Mouse (Mus musculus): ENCODE measurements around the gene Tbc1d25. TPM values are rescaled to one million over a fixed set of nuclear protein-coding genes. Genes with fewer than 3 reads are reported as not detected.

Tbc1d25 gene
- polyA plus RNA-seq, 1 experiment from 2014 or later = 15.0 TPM

DNA sequence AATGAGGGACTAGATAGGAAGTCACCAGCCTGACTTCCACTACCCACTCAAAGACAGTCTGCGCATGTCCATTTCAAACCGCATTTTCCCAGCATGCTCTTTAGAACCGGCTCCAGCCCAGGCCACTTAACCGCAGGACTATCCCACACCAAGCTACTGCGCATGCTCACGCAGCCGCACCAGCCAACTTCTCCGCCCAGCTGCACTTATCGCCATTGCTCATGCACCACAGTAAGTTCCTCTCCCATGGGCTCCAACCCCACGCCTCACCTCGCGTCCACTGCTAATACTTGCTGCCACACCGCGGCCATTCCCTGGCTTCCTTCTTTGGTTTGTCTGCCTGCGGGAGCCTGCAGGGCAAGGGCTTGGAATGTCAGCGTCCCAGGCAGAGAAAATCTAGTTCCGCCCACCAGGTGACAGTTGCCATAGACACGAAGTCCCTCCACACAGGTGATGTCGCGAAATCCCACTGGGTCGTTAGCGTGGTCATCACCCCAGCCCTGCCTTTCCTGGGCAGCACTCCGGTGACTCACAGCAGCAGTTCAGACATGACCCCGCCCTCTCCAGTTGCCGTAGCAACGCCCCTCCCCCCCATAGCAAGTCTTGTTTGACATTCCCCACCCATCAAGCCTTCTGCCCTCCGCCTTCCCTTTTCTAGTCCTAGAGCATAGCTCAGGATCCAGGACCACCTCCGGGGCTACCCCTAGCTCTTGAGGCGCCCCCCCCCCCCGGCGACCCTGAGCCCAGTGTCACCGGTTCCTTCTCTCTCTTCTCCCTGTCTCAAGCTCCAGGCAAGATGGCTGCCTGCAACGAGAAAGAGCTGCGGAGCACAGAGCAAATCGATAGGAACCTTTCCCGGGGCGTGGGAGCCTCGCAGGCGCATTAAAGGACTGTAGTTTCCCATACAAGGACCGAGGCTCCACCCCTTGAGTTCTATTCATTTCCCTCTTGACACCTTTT is 43.7 kb downstream of the Tbc1d25 start, which contains the start of gene Wdr13:
Wdr13 (minus strand) TSS at position 876 of the 960 bp plus-strand sequence.
- H3K4me3 ChIP-seq = peak within 1 kb of the TSS; percentile 56
- peak; percentile 90 for ATAC-seq (ENCODE audit: low FRiP score, low read depth)
- H3K4me2 ChIP-seq (replicated peaks) = peak within 1 kb of the TSS; percentile 60
- H3K36me3 ChIP-seq = peaks cover 16% of the 10 kb centered on the region
- H3K9me3 ChIP-seq = no peaks in the 10 kb centered on the region; the same call in 1 of the 2 replicates
- no peaks in the 10 kb centered on the region for H3K27me3 ChIP-seq
- peak within 1 kb of the TSS; percentile 88 for H3K27ac ChIP-seq
- H3K4me1 ChIP-seq = no peaks in the 10 kb centered on the region
- 17% methylated on average over 35 of the region's 40 CpGs for WGBS
- H3K9ac ChIP-seq = peak within 1 kb of the TSS; percentile 53; the same call in 1 of the 2 replicates

DNA sequence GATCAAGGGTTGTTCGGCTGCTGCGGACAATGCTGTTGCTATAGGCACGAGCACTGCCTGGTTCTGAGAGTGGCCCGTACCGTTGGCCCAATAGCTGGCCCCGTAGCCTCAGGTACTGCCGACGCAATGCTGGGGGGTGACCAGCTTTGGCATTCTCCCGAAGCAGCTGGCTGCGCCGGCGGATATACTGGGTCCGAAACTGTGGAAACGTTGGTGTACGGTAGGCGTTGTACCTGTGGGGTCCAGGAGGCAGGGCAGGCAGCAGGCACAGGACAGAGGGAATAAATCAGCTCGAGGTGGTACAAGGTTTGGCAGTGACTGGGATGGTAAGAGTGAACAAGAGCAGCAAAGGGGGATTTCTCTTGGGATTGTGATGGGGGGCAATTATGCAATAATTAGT is 44.6 kb downstream of the Tbc1d25 start:
- no peaks in the 10 kb centered on the region for H3K4me1 ChIP-seq
- H3K27ac ChIP-seq = no peak overlapping the region
- H3K4me2 ChIP-seq (replicated peaks) = peak overlapping the region; percentile 60
- H3K9me3 ChIP-seq = no peaks in the 10 kb centered on the region; the same call in 1 of the 2 replicates
- no peak overlapping the region for H3K9ac ChIP-seq
- ATAC-seq (ENCODE audit: low FRiP score, low read depth) = no peak
- 90% methylated on average over 17 of the region's 17 CpGs for WGBS
- peak overlapping the region; percentile 56 for H3K4me3 ChIP-seq
- H3K36me3 ChIP-seq = peaks cover 16% of the 10 kb centered on the region
- H3K27me3 ChIP-seq = no peaks in the 10 kb centered on the region

DNA sequence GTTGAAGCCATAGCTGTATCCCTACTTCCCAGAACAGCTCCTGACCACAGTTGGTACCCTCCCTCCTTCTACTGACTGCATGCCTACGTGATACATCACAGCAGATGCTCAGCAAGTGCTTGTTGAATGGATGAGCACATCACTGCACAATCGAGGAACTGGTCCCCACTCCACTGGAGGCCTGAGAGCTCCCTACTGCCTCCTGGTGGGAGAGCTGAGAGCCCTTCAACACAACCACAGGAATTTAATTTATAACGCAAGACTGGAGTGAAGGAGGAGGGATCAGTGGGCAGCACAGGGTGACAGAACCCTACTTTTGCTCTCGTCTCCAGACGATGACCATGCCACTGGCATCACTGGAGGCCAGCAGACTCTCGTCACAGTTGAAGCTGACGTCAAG is 50.7 kb downstream of the Tbc1d25 start:
- Histone ChIP-seq H3K27me3 (no peaks in the 10 kb centered on the region), H3K36me3 (peaks cover 25% of the 10 kb centered on the region), H3K9me3 (no peaks in the 10 kb centered on the region; the same call in 1 of the 2 replicates), H3K4me1 (no peaks in the 10 kb centered on the region), H3K27ac (no peak overlapping the region), H3K4me3 (no peak overlapping the region), H3K9ac (no peak overlapping the region), H3K4me2 (replicated peaks) (no peak overlapping the region)
- WGBS = 81% methylated on average over 7 of the region's 7 CpGs
- ATAC-seq (ENCODE audit: low FRiP score, low read depth) = no peak

DNA sequence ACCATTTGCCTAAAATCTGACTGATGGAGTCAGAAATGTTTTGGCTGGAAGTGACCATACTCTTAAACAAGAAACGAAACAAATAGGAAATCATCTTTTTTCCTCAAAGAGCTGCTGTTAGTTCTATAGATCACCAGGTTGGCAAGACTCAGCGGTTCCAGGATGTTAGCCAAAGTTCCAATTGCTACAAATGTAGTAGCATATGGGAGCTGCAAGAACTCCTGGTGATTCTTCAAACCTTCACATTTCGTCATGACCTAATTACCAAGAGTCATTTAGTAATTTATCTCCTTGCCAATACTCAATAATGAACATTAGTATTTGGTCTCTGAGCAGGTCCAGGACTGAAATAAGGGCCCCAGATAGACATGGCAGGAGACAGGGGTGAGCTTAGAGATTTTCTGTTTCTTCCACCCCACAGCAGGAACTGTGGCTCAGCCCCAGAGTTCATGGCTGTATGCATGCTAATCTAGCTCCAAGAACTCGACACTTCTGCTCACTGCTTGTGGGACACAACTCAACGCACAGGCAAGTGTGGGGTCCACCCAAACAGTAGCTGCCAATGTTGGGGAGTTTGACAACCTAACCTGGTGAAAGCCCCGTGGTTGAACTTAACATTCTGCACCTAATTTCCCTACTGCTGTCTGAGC is 52.0 kb downstream of the Tbc1d25 start:
- Histone ChIP-seq H3K9me3 (no peaks in the 10 kb centered on the region; the same call in 1 of the 2 replicates), H3K27me3 (no peaks in the 10 kb centered on the region), H3K27ac (no peak overlapping the region), H3K4me1 (no peaks in the 10 kb centered on the region), H3K36me3 (peaks cover 24% of the 10 kb centered on the region), H3K4me2 (replicated peaks) (no peak overlapping the region), H3K9ac (no peak overlapping the region), H3K4me3 (no peak overlapping the region)
- WGBS = 81% methylated on average over 6 of the region's 6 CpGs
- ATAC-seq (ENCODE audit: low FRiP score, low read depth) = no peak

DNA sequence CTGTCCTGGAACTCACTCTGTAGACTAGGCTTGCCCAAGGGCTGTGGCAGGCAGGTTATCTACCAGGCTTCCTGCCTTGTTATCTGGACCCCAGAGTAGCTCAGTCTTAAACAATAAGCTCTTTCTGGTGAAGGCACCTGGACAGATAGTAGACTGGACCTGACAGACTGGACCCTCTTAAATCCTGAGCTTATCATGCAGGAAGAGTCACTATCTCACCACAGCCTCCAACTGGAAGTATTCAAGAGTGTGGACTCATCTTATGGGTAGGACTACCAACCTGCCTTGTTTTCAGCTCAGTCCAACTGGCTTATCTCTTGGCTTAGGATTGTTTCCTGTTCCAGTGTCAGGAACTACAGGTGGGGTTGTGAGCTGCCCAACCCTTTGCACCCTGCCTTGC is 58.7 kb downstream of the Tbc1d25 start:
- no peak overlapping the region for H3K4me3 ChIP-seq
- H3K4me2 ChIP-seq (replicated peaks) = no peak overlapping the region
- no peaks in the 10 kb centered on the region for H3K36me3 ChIP-seq
- no peaks in the 10 kb centered on the region for H3K4me1 ChIP-seq
- H3K27ac ChIP-seq = no peak overlapping the region
- H3K9me3 ChIP-seq = no peaks in the 10 kb centered on the region
- no peak for ATAC-seq (ENCODE audit: low FRiP score, low read depth)
- no peak overlapping the region for H3K9ac ChIP-seq
- no peaks in the 10 kb centered on the region for H3K27me3 ChIP-seq

DNA sequence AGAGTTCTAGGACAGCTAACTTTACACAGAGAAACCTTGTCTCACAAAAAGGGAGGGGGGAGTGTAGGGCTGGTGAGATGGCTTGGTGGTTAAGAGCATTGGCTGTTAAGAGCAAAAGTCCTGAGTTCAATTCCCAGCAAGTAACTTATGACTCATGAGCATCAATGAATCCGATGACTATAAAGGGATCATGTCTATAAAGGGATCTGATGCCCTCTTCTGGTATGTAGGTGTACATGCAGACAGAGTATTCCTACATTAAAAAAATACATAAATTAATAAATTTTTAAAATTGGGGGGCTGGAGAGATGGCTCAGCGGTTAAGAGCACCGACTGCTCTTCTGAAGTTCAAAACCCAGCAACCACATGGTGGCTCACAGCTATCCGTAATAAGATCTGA is 60.7 kb downstream of the Tbc1d25 start:
- Histone ChIP-seq H3K27ac (no peak overlapping the region), H3K4me2 (replicated peaks) (no peak overlapping the region), H3K4me1 (no peaks in the 10 kb centered on the region), H3K9ac (no peak overlapping the region), H3K27me3 (no peaks in the 10 kb centered on the region), H3K4me3 (no peak overlapping the region), H3K9me3 (no peaks in the 10 kb centered on the region), H3K36me3 (no peaks in the 10 kb centered on the region)
- WGBS = 71% methylated on average over 4 of the region's 4 CpGs
- ATAC-seq (ENCODE audit: low FRiP score, low read depth) = no peak

DNA sequence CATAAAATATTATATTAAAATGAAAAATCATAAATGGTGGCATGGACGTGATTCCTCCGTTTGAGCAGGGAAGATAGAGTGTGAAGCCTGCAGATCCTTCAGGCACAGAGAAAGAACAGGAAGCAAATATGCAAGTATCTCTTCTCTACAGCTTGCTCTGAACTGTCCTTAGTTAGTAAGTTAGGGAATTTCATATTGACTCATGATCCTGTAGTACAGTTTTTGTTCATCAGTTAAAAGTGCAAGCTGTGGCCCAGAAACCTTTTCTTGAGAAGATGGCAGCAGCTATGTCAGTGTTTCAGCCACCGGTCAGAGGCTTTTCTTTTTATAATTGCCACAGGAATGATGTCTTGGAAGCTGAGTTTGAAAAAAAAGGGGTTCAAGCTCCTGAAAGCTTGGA is 71.0 kb downstream of the Tbc1d25 start:
- Histone ChIP-seq H3K36me3 (no peaks in the 10 kb centered on the region), H3K27ac (no peak overlapping the region), H3K4me3 (no peak overlapping the region), H3K9ac (no peak overlapping the region), H3K4me2 (replicated peaks) (no peak overlapping the region), H3K9me3 (no peaks in the 10 kb centered on the region), H3K4me1 (0 out of 2 replicates have a peak, but pooled peaks cover 5% of the 10 kb centered on the region), H3K27me3 (no peaks in the 10 kb centered on the region)
- 93% methylated on average over 3 of the region's 3 CpGs for WGBS
- no peak for ATAC-seq (ENCODE audit: low FRiP score, low read depth)

Other genes starting within 250 kb of the Tbc1d25 start
- gene Eras, start 247.6 kb downstream of the Tbc1d25 start, polyA plus RNA-seq (2015; fragmentation: Nextera tagmentation; extraction: Ambion mirVana) = not detected in 2 replicates
- gene Hdac6, start 228.3 kb downstream of the Tbc1d25 start, polyA plus RNA-seq (2015; fragmentation: Nextera tagmentation; extraction: Ambion mirVana) = 39.3 and 42.2 TPM in 2 replicates
- gene Gata1, start 198.1 kb downstream of the Tbc1d25 start, polyA plus RNA-seq (2015; fragmentation: Nextera tagmentation; extraction: Ambion mirVana) = 1.1 and 1.9 TPM in 2 replicates
- not detected in 2 replicates for gene Glod5, start 157.7 kb downstream of the Tbc1d25 start, polyA plus RNA-seq (2015; fragmentation: Nextera tagmentation; extraction: Ambion mirVana)
- gene Suv39h1, start 101.4 kb downstream of the Tbc1d25 start, polyA plus RNA-seq (2015; fragmentation: Nextera tagmentation; extraction: Ambion mirVana) = 67.8 and 69.3 TPM in 2 replicates
- gene Was, start 85.7 kb downstream of the Tbc1d25 start, polyA plus RNA-seq (2015; fragmentation: Nextera tagmentation; extraction: Ambion mirVana) = 0.15 and 0.40 TPM in 2 replicates
- 20.1 TPM in 2 replicates for gene Wdr13, start 43.3 kb downstream of the Tbc1d25 start, polyA plus RNA-seq (2015; fragmentation: Nextera tagmentation; extraction: Ambion mirVana)
- 482 and 551 TPM in 2 replicates for gene Rbm3, start 30.3 kb downstream of the Tbc1d25 start, polyA plus RNA-seq (2015; fragmentation: Nextera tagmentation; extraction: Ambion mirVana)
- gene Ebp, start 17.3 kb upstream of the Tbc1d25 start, polyA plus RNA-seq (2015; fragmentation: Nextera tagmentation; extraction: Ambion mirVana) = 25.2 and 29.1 TPM in 2 replicates
- gene Porcn, start 30.3 kb upstream of the Tbc1d25 start, polyA plus RNA-seq (2015; fragmentation: Nextera tagmentation; extraction: Ambion mirVana) = 13.2 TPM in 2 replicates
- gene Ftsj1, start 76.2 kb upstream of the Tbc1d25 start, polyA plus RNA-seq (2015; fragmentation: Nextera tagmentation; extraction: Ambion mirVana) = 46.3 and 49.0 TPM in 2 replicates
- 0.93 and 1.0 TPM in 2 replicates for gene Slc38a5, start 95.0 kb upstream of the Tbc1d25 start, polyA plus RNA-seq (2015; fragmentation: Nextera tagmentation; extraction: Ambion mirVana)
- not detected in 2 replicates for gene Ssxb10, start 151.2 kb upstream of the Tbc1d25 start, polyA plus RNA-seq (2015; fragmentation: Nextera tagmentation; extraction: Ambion mirVana)
- gene Ssxb9, start 190.8 kb upstream of the Tbc1d25 start, polyA plus RNA-seq (2015; fragmentation: Nextera tagmentation; extraction: Ambion mirVana) = not detected in 2 replicates
- not detected in 2 replicates for gene Ssxb1, start 237.1 kb upstream of the Tbc1d25 start, polyA plus RNA-seq (2015; fragmentation: Nextera tagmentation; extraction: Ambion mirVana)